Mouse (Mus musculus) heart, postnatal 0 days (tissue): ENCODE data around the gene Slc44a4.
"Not testable (repeated sequence)": the region's sequence is repeated elsewhere in the genome, so short reads cannot be mapped to it uniquely, and the experiment has no call there.

ENCODE experiments used
- CTCF ChIP-seq: IDR thresholded peaks from 2 replicates; pipeline ENCODE4 v1.5.1; 2016; ENCODE audit warnings: antibody characterized with exemption, control low read depth, low read depth
- EP300 ChIP-seq: IDR thresholded peaks from 2 replicates; pipeline ENCODE4 v1.6.1; 2016; ENCODE audit warnings: antibody characterized with exemption, low read depth

GRCm38 (mm10) chr17:34958734-34959129, 44.5 kb downstream of the Slc44a4 start:
- not testable (repeated sequence) for TF ChIP-seq CTCF, EP300
